Mouse (Mus musculus) heart, postnatal 0 days (tissue): ENCODE data around the gene Plin4.

Experiments
- CTCF ChIP-seq: IDR thresholded peaks from 2 replicates; pipeline ENCODE4 v1.5.1; 2016; ENCODE audit warnings: antibody characterized with exemption, control low read depth, low read depth
- EP300 ChIP-seq: IDR thresholded peaks from 2 replicates; pipeline ENCODE4 v1.6.1; 2016; ENCODE audit warnings: antibody characterized with exemption, low read depth

DNA sequence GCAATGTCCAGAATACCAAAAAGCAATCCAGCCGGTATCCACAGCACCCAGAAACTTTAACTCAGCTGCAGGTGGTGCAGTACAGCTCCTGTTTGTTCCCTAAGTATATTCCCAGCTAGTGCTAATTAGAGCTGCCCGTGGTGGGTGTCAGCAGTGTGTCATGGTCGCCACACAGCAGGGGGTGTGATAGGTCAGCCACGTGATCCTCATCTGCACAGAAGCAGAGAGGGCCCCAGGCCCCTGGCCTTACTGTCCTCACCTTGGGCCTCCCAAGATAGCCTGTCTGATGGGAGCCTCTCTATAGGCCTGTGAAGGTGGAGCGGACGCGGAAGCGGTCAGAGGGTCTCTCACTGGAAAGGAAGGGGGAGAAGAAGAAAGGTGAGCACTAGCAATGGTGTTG lies 11.4 kb downstream of the Plin4 start:
- TF ChIP-seq CTCF (no peak), EP300 (no peak)
